Comparison of ENCODE assay signal across 10 mouse cellular contexts in the genomic region with DNA sequence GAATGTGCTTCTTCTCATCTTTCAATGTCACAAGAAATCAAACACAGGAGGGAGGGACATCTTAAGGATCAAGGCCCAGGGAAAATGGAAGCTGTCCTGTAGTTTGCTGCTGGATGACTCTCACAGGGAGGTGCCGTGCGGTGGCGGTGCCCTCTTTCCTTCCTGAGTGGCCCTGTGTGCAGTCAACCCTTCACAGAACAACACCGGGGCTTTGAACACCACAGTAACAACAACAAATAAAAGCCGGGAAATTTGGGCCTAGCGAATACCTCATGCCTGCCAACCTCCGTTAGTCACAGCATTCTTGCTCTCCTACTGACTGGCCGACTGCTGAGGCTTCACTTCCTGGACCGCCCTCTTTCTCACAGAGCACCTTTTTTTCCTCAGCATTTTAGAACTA. TPM values are rescaled to one million over a fixed set of nuclear protein-coding genes. Genes with fewer than 3 reads are reported as not detected.
A peak's percentile ranks its signal among the peaks of the same experiment; 100 is the strongest.
DNase-seq lines count a peak whose midpoint lies in the region; ATAC-seq and TF ChIP-seq lines count a peak whose summit lies in the region.
"Had no signal": no experiment of that assay in that cellular context is flagged by ENCODE, and none has a peak within 500 bp of the region (broad histone marks: within the 10 kb centered on the region; RNA-seq: fewer than 3 reads in every experiment).

No protein-coding gene starts in this region.

- no peak for DNase-seq in heart, adult 9 months (ENCODE audit: low spot score in 2 of 2)
- peak; percentile 32 for DNase-seq in embryo, embryonic 11 days
- peak; percentile 62 for DNase-seq in lung, postnatal 0 days (ENCODE audit: low spot score)
- no peak for DNase-seq in layer of hippocampus, postnatal 10 days (ENCODE audit: low spot score in 2 of 2)
- DNase-seq in gastrocnemius, adult 8-10 months (ENCODE audit: low spot score in 2 of 2): no peak
- DNase-seq: cerebellum, postnatal 25 days; heart, adult 18-20 months had no signal

- no peak for ATAC-seq in heart, embryonic 14.5 days (ENCODE audit: insufficient number of reproducible peaks, insufficient read depth, low FRiP score, low read depth)
- ATAC-seq in lung, postnatal 0 days: peak; percentile 56

- no peaks in the 10 kb centered on the region for H3K36me3 ChIP-seq in heart, embryonic 14.5 days (ENCODE audit: control insufficient read depth, insufficient read depth, low read length)
- H3K36me3 ChIP-seq in E14TG2a.4 (ENCODE audit: insufficient read depth, low read length): no peaks in the 10 kb centered on the region
- H3K36me3 ChIP-seq in lung, postnatal 0 days (ENCODE audit: insufficient read depth, low read length): no peaks in the 10 kb centered on the region
- H3K36me3 ChIP-seq: limb, embryonic 13.5 days had no signal

- TF ChIP-seq EP300 in lung, postnatal 0 days (IDR thresholded peaks at IDR 0.05): no peak

- WGBS in heart, embryonic 14.5 days: 39% methylated on average over 9 of the region's 9 CpGs
- 26% methylated on average over 9 of the region's 9 CpGs for WGBS in lung, postnatal 0 days

- no peaks in the 10 kb centered on the region for H3K9me3 ChIP-seq in heart, embryonic 14.5 days (ENCODE audit: control insufficient read depth, low read length)
- H3K9me3 ChIP-seq in E14TG2a.4 (ENCODE audit: low read length): no peaks in the 10 kb centered on the region
- H3K9me3 ChIP-seq in lung, postnatal 0 days (ENCODE audit: low read length): no peaks in the 10 kb centered on the region
- H3K9me3 ChIP-seq: limb, embryonic 13.5 days had no signal

- TF ChIP-seq CTCF in E14TG2a.4 (conservative IDR thresholded peaks at IDR 0.05; ENCODE audit: low read length): no peak
- TF ChIP-seq CTCF in lung, postnatal 0 days (IDR thresholded peaks at IDR 0.05): no peak

- no peak overlapping the region for H3K4me3 ChIP-seq in heart, embryonic 14.5 days (ENCODE audit: control insufficient read depth in 1 of 2, insufficient read depth in 1 of 2, low read depth in 1 of 2, low read length in 2 of 2)
- 0 out of 2 replicates have a peak overlapping the region, but pooled peaks have one; percentile 26 for H3K4me3 ChIP-seq in E14TG2a.4 (replicated peaks; ENCODE audit: low read length)
- peak overlapping the region; percentile 10; the same call in 1 of the 2 replicates for H3K4me3 ChIP-seq in lung, postnatal 0 days (ENCODE audit: low read depth, low read length)
- H3K4me3 ChIP-seq: limb, embryonic 13.5 days had no signal

- H3K4me1 ChIP-seq in heart, embryonic 14.5 days (ENCODE audit: control insufficient read depth in 2 of 2, insufficient read depth in 2 of 2, low read length in 2 of 2): peaks cover 4 to 6% of the 10 kb centered on the region in 2 experiments; a peak in 3 of 4 replicates
- peaks cover 7% of the 10 kb centered on the region for H3K4me1 ChIP-seq in E14TG2a.4 (replicated peaks; ENCODE audit: low read depth, low read length)
- no peaks in the 10 kb centered on the region for H3K4me1 ChIP-seq in lung, postnatal 0 days (ENCODE audit: insufficient read depth, low read depth, low read length)
- H3K4me1 ChIP-seq: limb, embryonic 13.5 days had no signal

- no peak overlapping the region for H3K27ac ChIP-seq in heart, embryonic 14.5 days (replicated peaks in 1 of 2; ENCODE audit: control insufficient read depth in 1 of 2, insufficient read depth in 1 of 2, low read depth in 2 of 2, low read length in 2 of 2)
- H3K27ac ChIP-seq in lung, postnatal 0 days (ENCODE audit: low read length): peak overlapping the region; percentile 85
- H3K27ac ChIP-seq: limb, embryonic 13.5 days had no signal

- no peak overlapping the region for H3K9ac ChIP-seq in heart, embryonic 14.5 days (ENCODE audit: low read length)
- H3K9ac ChIP-seq in lung, postnatal 0 days (replicated peaks; ENCODE audit: low read depth): no peak overlapping the region
- H3K9ac ChIP-seq: limb, embryonic 13.5 days had no signal

- peak overlapping the region; percentile 41; the same call in 1 of the 2 replicates for H3K4me2 ChIP-seq in heart, embryonic 14.5 days (ENCODE audit: low read length)
- H3K4me2 ChIP-seq in lung, postnatal 0 days (replicated peaks; ENCODE audit: low read depth, low read length): peak overlapping the region; percentile 27; the same call in 1 of the 2 replicates
- H3K4me2 ChIP-seq: limb, embryonic 13.5 days had no signal

- no peaks in the 10 kb centered on the region for H3K27me3 ChIP-seq in heart, embryonic 14.5 days (ENCODE audit: control insufficient read depth, insufficient read depth, low read length)
- no peaks in the 10 kb centered on the region for H3K27me3 ChIP-seq in E14TG2a.4 (ENCODE audit: insufficient read depth, low read length)
- no peaks in the 10 kb centered on the region for H3K27me3 ChIP-seq in lung, postnatal 0 days (replicated peaks; ENCODE audit: insufficient read depth, low read length)
- H3K27me3 ChIP-seq: limb, embryonic 13.5 days had no signal

RNA-seq across cellular contexts. Expression of gene Trpm6, which starts 9.1 kb away (rescaled TPM):
- polyA plus RNA-seq in heart, embryonic 14.5 days (2014; fragmentation: Nextera tagmentation; extraction: Ambion mirVana): 0.15 and 0.31 TPM in 2 replicates
- 4.5 and 5.7 TPM in 2 replicates for polyA plus RNA-seq in lung, postnatal 0 days (2015; fragmentation: Nextera tagmentation; extraction: Ambion mirVana)
- total RNA-seq in layer of hippocampus, postnatal 10 days (2021): 1 to 10 TPM in 1 of 2 experiments, under 1 TPM in 1; 0.76 to 1.0 TPM
- under 1 TPM in 2 of 4 experiments, not detected in 2; 0.07 to 0.11 TPM for total RNA-seq in gastrocnemius, adult 8-10 months (2022)

RNA-seq across cellular contexts. Expression of gene D030056L22Rik, which starts 45.9 kb away (rescaled TPM):
- 32.4 and 36.5 TPM in 2 replicates for polyA plus RNA-seq in heart, embryonic 14.5 days (2014; fragmentation: Nextera tagmentation; extraction: Ambion mirVana)
- polyA plus RNA-seq in lung, postnatal 0 days (2015; fragmentation: Nextera tagmentation; extraction: Ambion mirVana): 18.5 and 19.8 TPM in 2 replicates
- 10 to 100 TPM; 22.9 to 23.0 TPM for total RNA-seq in layer of hippocampus, postnatal 10 days (2021)
- total RNA-seq in gastrocnemius, adult 8-10 months (2022): 1 to 10 TPM; 3.1 to 4.1 (median 3.3) TPM

Comparison
In these comparisons a context has a peak if more than half of its experiments do, and no peak if none do; other contexts are left out.
1. H3K4me3 ChIP-seq: peak in E14TG2a.4 (single experiment) and lung, postnatal 0 days (single experiment); none in heart, embryonic 14.5 days (0 of 2).
2. DNase-seq: peak in embryo, embryonic 11 days (single experiment) and lung, postnatal 0 days (single experiment); none in heart, adult 9 months (0 of 2), layer of hippocampus, postnatal 10 days (0 of 2) and gastrocnemius, adult 8-10 months (0 of 2).
3. RNA of gene D030056L22Rik, which starts 45.9 kb away (total RNA-seq): 22.9 to 23.0 TPM in layer of hippocampus, postnatal 10 days; 3.1 to 4.1 TPM in gastrocnemius, adult 8-10 months; every median in the first group is over 4 times any median in the second.